Mouse (Mus musculus): ENCODE data around the gene Ccdc185.

The Ccdc185 gene

DNA sequence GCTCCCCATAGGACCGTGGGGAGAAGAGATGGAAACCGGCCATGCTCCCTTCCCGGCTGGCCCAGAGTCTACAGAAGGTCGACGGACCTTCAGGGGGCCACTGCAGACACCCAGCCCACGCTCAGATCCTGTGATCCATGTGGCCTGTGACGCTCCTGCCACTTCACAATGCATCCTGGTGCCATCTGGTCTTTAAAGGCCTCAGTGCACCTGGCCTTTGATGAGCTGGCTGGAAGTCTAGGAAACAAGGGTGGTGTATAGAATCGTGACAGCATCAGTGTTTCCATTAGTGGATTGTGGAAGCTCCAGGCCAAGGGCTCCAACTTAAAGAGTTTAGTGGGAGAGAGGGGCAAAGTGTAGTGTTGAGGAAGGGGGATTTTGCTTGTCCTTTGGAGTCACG lies at the start of gene Ccdc185:
Gene Ccdc185 (minus strand): TSS at position 101 of the 400 bp plus-strand sequence.
- no peak for DNase-seq (ENCODE audit: low spot score in 2 of 2)

DNA sequence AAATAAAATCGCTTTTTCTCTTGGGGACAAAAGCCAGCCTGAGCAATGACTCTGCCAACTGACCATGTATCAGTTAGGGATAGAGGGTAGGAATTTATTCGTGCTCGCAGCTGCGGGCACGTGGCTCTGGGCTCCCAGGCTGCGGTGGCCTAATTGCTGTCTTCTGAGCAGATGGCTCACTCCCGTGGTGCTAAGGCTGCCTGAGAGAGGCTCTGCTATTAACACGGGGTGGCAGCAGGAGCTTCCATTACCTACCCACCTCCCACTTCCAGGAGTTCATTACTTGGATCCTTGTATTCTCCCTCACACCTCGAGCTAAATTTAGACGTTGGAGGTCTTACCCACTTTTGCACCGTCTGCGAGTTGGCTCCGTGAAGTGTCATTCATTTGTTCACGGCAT lies 48.1 kb upstream of the Ccdc185 start:
- no peak for DNase-seq (ENCODE audit: low spot score in 2 of 2)

- DNase-seq (ENCODE audit: low spot score in 2 of 2): no peak
These were observed 45.6 kb upstream of the Ccdc185 start for GRCm38 (mm10) chr1:182794628-182795027.

- no peak for DNase-seq (ENCODE audit: low spot score in 2 of 2)
These were observed 45.2 kb upstream of the Ccdc185 start for GRCm38 (mm10) chr1:182794221-182794620.

- peak; percentile 52 to 84 for DNase-seq (ENCODE audit: low spot score in 2 of 2)
These were observed 43.6 kb upstream of the Ccdc185 start for GRCm38 (mm10) chr1:182792521-182793071.

DNA sequence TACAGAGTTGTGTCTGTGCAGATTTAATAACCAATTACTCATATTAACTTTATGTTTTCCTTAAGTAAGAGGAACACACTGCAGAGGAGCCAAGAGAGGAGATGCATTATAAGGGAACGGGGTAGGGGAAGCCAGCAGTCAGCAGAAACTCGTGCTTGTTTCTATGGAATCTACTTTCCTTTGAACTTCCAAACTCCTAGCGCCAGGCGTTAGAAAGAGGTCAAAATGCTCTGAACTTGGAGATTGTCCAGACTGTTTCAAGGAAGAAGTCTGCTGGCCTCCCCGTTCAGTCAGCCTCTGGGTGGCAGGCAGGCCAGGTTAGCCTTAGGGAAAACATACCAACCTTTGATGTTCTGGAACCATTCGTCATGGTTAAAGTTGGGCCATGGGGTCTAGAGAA lies 39.9 kb upstream of the Ccdc185 start:
- no peak for DNase-seq (ENCODE audit: low spot score in 2 of 2)

DNA sequence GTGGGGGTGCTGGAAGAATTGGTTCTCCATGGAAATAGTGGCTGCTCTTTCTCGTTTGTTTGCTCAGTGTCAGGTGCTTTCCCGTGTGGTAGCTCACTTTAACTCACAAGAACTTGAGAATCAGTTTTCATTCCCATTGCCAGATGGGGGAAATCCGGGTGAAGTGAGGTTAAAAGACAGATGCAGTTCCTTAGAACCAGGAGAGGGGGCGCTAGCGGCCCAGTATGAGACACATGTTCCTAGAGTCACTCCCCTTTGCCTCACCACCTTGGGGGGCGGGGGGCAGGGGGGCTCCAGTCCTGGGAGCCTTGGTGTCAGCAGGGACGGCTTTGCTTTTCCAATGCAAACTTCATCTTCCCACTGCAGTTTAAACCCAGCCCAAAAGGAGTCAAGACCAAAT lies 38.0 kb upstream of the Ccdc185 start:
- no peak for DNase-seq (ENCODE audit: low spot score in 2 of 2)

GRCm38 (mm10) chr1:182785504-182785903 lies 36.5 kb upstream of the Ccdc185 start:
- no peak for DNase-seq (ENCODE audit: low spot score in 2 of 2)

- DNase-seq (ENCODE audit: low spot score in 2 of 2): no peak
These were observed 35.8 kb upstream of the Ccdc185 start for GRCm38 (mm10) chr1:182784784-182785183.

GRCm38 (mm10) chr1:182783774-182784173 lies 34.8 kb upstream of the Ccdc185 start:
- DNase-seq (ENCODE audit: low spot score in 2 of 2): no peak

DNA sequence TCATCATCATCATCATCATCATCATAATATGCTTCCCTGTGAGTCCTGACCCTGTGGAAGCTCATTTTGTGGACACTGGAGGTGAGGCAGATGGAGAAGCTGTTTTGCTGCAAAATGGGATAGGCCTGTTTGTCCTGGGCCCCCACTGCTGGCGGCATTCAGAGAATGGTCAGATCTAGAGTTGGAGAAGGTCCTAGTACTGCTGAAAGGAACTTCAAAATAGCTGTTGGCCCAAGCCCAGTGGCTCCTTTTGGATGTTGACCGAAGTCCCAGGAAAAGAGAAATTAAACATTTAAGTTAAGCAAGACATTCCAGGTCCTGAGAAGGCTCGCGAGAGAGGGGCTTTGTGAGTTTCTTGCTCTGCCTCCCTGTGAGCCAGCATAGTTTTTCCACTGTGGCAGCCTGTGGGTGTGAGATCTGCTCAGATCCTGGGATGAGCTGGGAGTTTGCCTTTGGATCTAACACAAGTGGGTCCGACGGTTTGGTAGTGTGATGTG lies 30.1 kb upstream of the Ccdc185 start:
- no peak for DNase-seq (ENCODE audit: low spot score in 2 of 2)

DNA sequence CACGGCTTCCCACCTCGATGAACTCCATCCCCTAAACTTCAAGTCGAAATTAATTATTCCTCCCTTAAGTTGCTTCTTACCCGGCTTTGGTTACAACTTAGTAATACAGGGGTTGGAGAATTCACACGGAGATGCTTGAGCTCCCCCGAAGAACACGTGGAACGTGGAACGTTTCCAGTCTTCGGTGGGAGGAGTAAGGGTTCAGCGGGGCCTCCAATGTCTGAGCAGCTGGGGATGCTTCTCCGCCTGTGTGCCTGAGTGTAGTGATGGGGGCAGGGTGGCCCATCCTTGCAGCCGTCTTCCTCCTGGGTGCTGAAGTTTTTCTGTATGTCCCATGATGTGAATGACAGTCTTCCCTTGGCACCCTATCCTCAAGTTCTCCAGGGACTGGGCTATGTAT lies 29.2 kb upstream of the Ccdc185 start:
- DNase-seq (ENCODE audit: low spot score in 2 of 2): no peak

DNA sequence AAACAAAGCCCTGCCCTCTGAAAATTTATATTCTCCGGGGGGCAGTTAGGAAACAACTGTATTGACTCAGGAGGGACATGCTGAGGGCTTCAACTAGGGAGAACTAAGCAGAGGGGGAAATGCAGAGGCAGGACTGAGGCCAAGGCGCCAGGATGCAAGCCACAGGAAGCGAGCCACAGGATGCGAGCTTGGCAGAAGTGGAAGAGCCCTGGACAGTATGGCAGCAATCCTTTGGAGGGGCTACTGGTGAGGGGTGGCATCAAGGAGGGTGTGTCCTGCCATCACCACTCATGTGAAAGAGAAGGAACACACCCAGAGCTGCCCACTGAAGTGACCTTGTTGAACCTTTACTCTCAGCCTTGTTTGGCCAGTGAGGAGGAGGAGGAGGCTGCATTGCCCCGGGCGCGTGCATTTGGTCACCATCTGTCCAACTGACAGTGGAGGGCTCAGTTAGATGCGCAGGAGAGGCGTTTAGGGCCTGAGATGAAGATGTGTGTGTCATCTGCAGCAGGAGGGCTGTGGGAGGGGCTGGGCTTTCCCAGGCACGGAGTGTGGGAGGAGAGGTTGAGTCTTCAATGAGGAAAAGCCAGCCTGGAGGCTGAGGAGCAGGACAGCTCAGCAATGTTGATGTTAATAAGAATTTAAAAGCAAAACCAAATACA lies 27.9 kb upstream of the Ccdc185 start:
- no peak for DNase-seq (ENCODE audit: low spot score in 2 of 2)

- no peak for DNase-seq (ENCODE audit: low spot score in 2 of 2)
These were observed 26.6 kb upstream of the Ccdc185 start for GRCm38 (mm10) chr1:182775576-182775975.

- peak; percentile 17 to 21 for DNase-seq (ENCODE audit: low spot score in 2 of 2)
These were observed 15.7 kb upstream of the Ccdc185 start for GRCm38 (mm10) chr1:182764541-182765281.

- peak; percentile 86 to 92 for DNase-seq (ENCODE audit: low spot score in 2 of 2)
These were observed 14.9 kb upstream of the Ccdc185 start, which contains the start of gene Susd4 for GRCm38 (mm10) chr1:182763716-182764461. Gene Susd4 (plus strand): TSS chr1:182763860.

DNA sequence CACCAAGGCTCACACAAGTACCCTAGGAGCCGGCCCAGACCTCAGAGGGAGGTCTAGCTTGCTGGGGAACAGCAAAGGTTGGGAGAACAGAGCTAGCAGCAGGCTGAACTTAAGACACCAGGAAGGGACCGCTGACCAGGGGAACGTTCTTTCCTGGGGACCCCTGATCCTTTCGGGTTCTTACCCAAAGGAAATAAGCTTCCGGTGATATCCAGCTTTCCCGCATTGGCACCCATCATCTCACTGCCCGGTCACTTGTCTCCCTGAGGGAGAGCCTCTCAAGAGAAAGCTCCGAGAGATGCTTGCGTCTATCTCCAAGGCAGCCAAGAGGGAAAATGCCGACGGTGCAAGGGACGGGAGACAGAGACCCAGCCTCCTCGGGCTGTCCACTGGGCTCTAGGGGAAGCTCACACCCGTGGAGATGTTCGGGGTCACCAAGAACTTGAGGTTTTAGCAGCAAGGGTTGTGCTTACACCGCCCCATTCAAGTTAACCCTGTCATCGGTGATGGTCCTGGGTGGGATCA lies 14.3 kb upstream of the Ccdc185 start:
- DNase-seq (ENCODE audit: low spot score in 2 of 2): no peak

DNA sequence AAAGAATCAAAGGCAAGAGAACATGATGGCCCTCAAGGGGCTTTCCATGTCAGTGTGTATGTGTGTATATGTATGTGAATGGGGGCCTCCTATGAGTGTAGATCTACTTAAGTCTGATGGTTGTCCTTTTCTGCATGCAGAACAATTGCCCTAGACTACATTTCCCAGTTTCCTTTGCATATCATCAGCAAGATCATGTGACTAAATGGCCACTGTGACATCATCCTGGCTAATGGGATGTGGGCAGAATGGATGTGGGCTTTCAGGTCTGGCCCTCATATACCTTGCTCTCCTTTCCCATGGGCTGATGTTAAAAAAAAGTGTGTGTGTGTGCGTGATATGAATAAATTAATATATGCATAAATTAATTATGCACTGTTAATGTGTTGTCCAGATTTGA lies 9.8 kb upstream of the Ccdc185 start:
- DNase-seq (ENCODE audit: low spot score in 2 of 2): no peak

DNA sequence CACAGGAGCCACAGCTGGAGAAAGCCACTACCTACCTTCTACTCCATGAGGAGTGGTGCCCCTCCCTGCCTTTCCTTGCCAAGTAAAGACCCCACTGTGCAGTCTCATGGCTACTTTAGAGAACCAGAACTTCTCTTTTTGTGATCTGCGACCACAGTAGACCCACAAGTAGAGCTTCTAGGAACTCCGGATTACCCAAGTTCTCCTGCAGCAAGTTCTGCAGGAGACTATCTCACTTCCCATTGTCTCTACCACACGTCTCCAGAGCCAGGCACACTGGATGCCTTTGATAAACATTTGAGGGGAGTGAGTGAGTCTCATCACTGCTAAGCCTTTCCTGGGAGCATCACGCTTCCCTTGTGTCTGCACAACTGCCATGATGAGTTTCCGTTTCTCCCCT lies 5.9 kb upstream of the Ccdc185 start:
- DNase-seq (ENCODE audit: low spot score in 2 of 2): no peak

- DNase-seq (ENCODE audit: low spot score in 2 of 2): no peak
These were observed 4.7 kb upstream of the Ccdc185 start for GRCm38 (mm10) chr1:182753694-182754093.

DNA sequence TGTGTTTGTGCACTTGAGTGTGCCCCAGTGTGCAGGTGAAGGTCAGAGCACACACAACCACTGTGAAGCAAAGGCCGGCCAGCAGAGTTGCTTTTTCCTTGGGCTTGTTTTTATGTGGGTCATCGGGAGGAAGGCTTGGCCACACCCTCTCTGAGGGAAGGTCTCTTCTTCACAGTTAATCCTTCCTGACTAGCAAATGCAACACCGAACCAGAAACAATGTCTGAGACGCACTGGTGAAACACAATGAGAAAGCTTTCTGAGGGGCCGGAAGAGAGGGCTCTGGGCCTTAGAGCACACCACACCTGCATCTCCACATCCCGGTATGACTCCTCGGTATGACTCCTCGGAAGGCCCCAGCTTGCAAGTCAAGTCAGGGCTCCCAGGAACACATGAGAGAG lies 2.3 kb upstream of the Ccdc185 start:
- no peak for DNase-seq (ENCODE audit: low spot score in 2 of 2)

DNA sequence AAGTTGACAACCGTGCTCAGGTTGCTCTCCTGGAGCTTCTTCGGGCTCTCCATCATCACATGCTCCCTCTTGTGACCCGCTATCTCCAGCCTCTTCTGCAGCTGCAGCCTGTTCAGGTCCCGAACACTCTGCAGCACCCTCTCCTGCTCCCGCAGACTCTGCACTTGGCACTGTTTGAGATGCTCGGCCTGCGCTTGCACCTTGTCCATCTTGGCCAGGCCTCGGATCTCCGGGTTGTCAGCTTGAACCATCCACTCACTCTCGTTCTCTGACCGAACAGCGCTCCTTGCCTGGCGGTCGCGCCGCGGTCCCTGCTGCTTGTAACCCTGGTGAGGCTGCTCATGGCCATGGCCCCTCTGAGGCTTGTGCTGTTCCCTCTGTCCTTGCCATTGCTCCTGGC lies 1.1 kb downstream of the Ccdc185 start:
- DNase-seq (ENCODE audit: low spot score in 2 of 2): no peak

Data from thymus, postnatal 10 days (tissue).